Mouse (Mus musculus) forebrain, embryonic 11.5 days (tissue): ENCODE measurements around the gene Calml3. TPM values are rescaled to one million over a fixed set of nuclear protein-coding genes. Genes with fewer than 3 reads are reported as not detected.
"Not testable (repeated sequence)": the region's sequence is repeated elsewhere in the genome, so short reads cannot be mapped to it uniquely, and the experiment has no call there.

Source experiments
- ATAC-seq: fragments of 200-750 bp; cut with Nextera tagmentation; replicated peaks from 2 replicates; pipeline ENCODE4 v1.8.0; 2017; ENCODE audit warnings: moderate TSS enrichment; ENCODE audit not compliant: low FRiP score
- DNase-seq: peaks from one replicate; pipeline ENCODE4 v3.0.0-alpha.2; 2017; ENCODE audit warnings: low spot score
- H3K27ac ChIP-seq: fragments of 300-500 bp; sonication (generic); 2 replicates; pipeline ENCODE4 v1.5.1; 2014; ENCODE audit warnings: low read depth, low read length
- H3K27me3 ChIP-seq: fragments of 300-500 bp; sonication (generic); 2 replicates; pipeline ENCODE4 v1.6.1; 2014; ENCODE audit warnings: mild to moderate bottlenecking, low read length, mixed read lengths; ENCODE audit not compliant: control insufficient read depth, insufficient read depth
- H3K36me3 ChIP-seq: fragments of 300-500 bp; sonication (generic); 2 replicates; pipeline ENCODE4 v1.6.1; 2014; ENCODE audit warnings: mild to moderate bottlenecking, low read length, moderate library complexity, mixed read lengths; ENCODE audit not compliant: control insufficient read depth, insufficient read depth
- H3K4me1 ChIP-seq: fragments of 300-500 bp; sonication (generic); replicated peaks from 2 replicates; pipeline ENCODE4 v1.6.1; 2014; ENCODE audit warnings: low read length, mixed read lengths; ENCODE audit not compliant: control insufficient read depth, insufficient read depth
- H3K4me2 ChIP-seq: fragments of 300-500 bp; sonication (generic); 2 replicates; pipeline ENCODE4 v1.6.1; 2014; ENCODE audit warnings: low read depth, mild to moderate bottlenecking, low read length, moderate library complexity, mixed read lengths; ENCODE audit not compliant: severe bottlenecking
- H3K4me3 ChIP-seq: fragments of 300-500 bp; sonication (generic); 2 replicates; pipeline ENCODE4 v1.5.1; 2014; ENCODE audit warnings: low read depth, low read length
- H3K9ac ChIP-seq: fragments of 300-500 bp; sonication (generic); 2 replicates; pipeline ENCODE4 v1.6.1; 2014; ENCODE audit warnings: low read length
- H3K9me3 ChIP-seq: fragments of 300-500 bp; sonication (generic); 2 replicates; pipeline ENCODE4 v1.6.1; 2016; ENCODE audit warnings: low read length, mixed read lengths; ENCODE audit not compliant: control insufficient read depth
- WGBS: fragments of 180-500 bp; shearing (Covaris S2); extraction: QIAGEN DNeasy Blood & Tissue Kit; methylation state at CpG from one replicate; pipeline ENCODE4 v1.1.7; 2014; 5-methylcytosine and 5-hydroxymethylcytosine counted together
- polyA plus RNA-seq: library from polyadenylated mRNA; unstranded; fragments of >200 nt; fragmentation: Nextera tagmentation; extraction: Ambion mirVana; gene quantifications from 2 replicates; pipeline ENCODE4 v1.2.1, GENCODE M21; 2014

Calml3 gene
- not detected in 2 replicates for polyA plus RNA-seq

- H3K4me3 ChIP-seq, result no peak within 1 kb of the TSS
- H3K27me3 ChIP-seq, result no peaks in the 10 kb centered on the region
- no peak within 1 kb of the TSS for H3K27ac ChIP-seq
- no peaks in the 10 kb centered on the region for H3K36me3 ChIP-seq
- 86% methylated on average over 13 of the region's 13 CpGs for WGBS
- H3K4me2 ChIP-seq, result no peak within 1 kb of the TSS
- ATAC-seq (no peak), DNase-seq (no peak)
- no peaks in the 10 kb centered on the region for H3K4me1 ChIP-seq
- H3K9me3 ChIP-seq, result no peaks in the 10 kb centered on the region
- no peak within 1 kb of the TSS for H3K9ac ChIP-seq
Measured at GRCm38 (mm10) chr13:3804186-3804585, at the start of gene Calml3. Gene Calml3 (minus strand): TSS chr13:3804316.

GRCm38 (mm10) chr13:3850330-3850729 is 46.2 kb upstream of the Calml3 start:
- WGBS, result 85% methylated on average over 1 of the region's 1 CpGs
- no peak overlapping the region for H3K4me3 ChIP-seq
- no peak for ATAC-seq
- H3K4me1 ChIP-seq, result no peaks in the 10 kb centered on the region
- no peak for DNase-seq
- no peaks in the 10 kb centered on the region for H3K27me3 ChIP-seq
- H3K9me3 ChIP-seq, result no peaks in the 10 kb centered on the region
- no peak overlapping the region for H3K9ac ChIP-seq
- no peaks in the 10 kb centered on the region for H3K36me3 ChIP-seq
- no peak overlapping the region for H3K27ac ChIP-seq
- no peak overlapping the region for H3K4me2 ChIP-seq

- not testable (repeated sequence) for H3K9me3 ChIP-seq, H3K36me3 ChIP-seq, DNase-seq, H3K4me2 ChIP-seq, H3K4me1 ChIP-seq, H3K27ac ChIP-seq, H3K27me3 ChIP-seq, H3K4me3 ChIP-seq, ATAC-seq, H3K9ac ChIP-seq
Measured at GRCm38 (mm10) chr13:3840662-3841061, 36.5 kb upstream of the Calml3 start.

- H3K9me3 ChIP-seq, H3K27me3 ChIP-seq, ATAC-seq, H3K4me1 ChIP-seq, H3K4me3 ChIP-seq, H3K4me2 ChIP-seq, H3K9ac ChIP-seq, DNase-seq, H3K36me3 ChIP-seq, H3K27ac ChIP-seq: not testable (repeated sequence)
Measured at GRCm38 (mm10) chr13:3837312-3837807, 33.2 kb upstream of the Calml3 start, which contains the start of gene Calm4. Gene Calm4 (plus strand): TSS chr13:3837757.

GRCm38 (mm10) chr13:3833644-3834043 is 29.5 kb upstream of the Calml3 start:
- H3K27ac ChIP-seq, ATAC-seq, H3K4me2 ChIP-seq, H3K9me3 ChIP-seq, H3K4me1 ChIP-seq, DNase-seq, H3K36me3 ChIP-seq, H3K4me3 ChIP-seq, H3K9ac ChIP-seq, H3K27me3 ChIP-seq: not testable (repeated sequence)

GRCm38 (mm10) chr13:3832450-3832849 is 28.3 kb upstream of the Calml3 start:
- 75% methylated on average over 2 of the region's 2 CpGs for WGBS
- no peaks in the 10 kb centered on the region for H3K4me1 ChIP-seq
- no peak for DNase-seq
- no peaks in the 10 kb centered on the region for H3K27me3 ChIP-seq
- H3K9me3 ChIP-seq, result no peaks in the 10 kb centered on the region
- H3K4me3 ChIP-seq, result no peak overlapping the region
- H3K4me2 ChIP-seq, result no peak overlapping the region
- ATAC-seq, result no peak
- no peak overlapping the region for H3K27ac ChIP-seq
- no peaks in the 10 kb centered on the region for H3K36me3 ChIP-seq
- H3K9ac ChIP-seq, result no peak overlapping the region

GRCm38 (mm10) chr13:3831994-3832393 is 27.9 kb upstream of the Calml3 start:
- 64% methylated on average over 1 of the region's 1 CpGs for WGBS
- H3K36me3 ChIP-seq, result no peaks in the 10 kb centered on the region
- H3K4me3 ChIP-seq, result no peak overlapping the region
- H3K4me1 ChIP-seq, result no peaks in the 10 kb centered on the region
- no peaks in the 10 kb centered on the region for H3K9me3 ChIP-seq
- no peak overlapping the region for H3K27ac ChIP-seq
- no peak overlapping the region for H3K9ac ChIP-seq
- H3K27me3 ChIP-seq, result no peaks in the 10 kb centered on the region
- ATAC-seq (no peak), DNase-seq (no peak)
- H3K4me2 ChIP-seq, result no peak overlapping the region

- no peak for ATAC-seq
- WGBS, result 86% methylated on average over 5 of the region's 5 CpGs
Measured at GRCm38 (mm10) chr13:3831546-3831945, 27.4 kb upstream of the Calml3 start.

GRCm38 (mm10) chr13:3825726-3826125 is 21.6 kb upstream of the Calml3 start:
- no peak overlapping the region for H3K4me3 ChIP-seq
- no peaks in the 10 kb centered on the region for H3K4me1 ChIP-seq
- no peak for ATAC-seq
- H3K27me3 ChIP-seq, result no peaks in the 10 kb centered on the region
- H3K9ac ChIP-seq, result no peak overlapping the region
- H3K27ac ChIP-seq, result no peak overlapping the region
- no peak for DNase-seq
- no peak overlapping the region for H3K4me2 ChIP-seq
- no peaks in the 10 kb centered on the region for H3K36me3 ChIP-seq
- H3K9me3 ChIP-seq, result no peaks in the 10 kb centered on the region

More at GRCm38 (mm10) chr13:3831546-3831945, 27.4 kb upstream of the Calml3 start:
- no peak for DNase-seq
- Histone ChIP-seq H3K27me3 (no peaks in the 10 kb centered on the region), H3K4me1 (no peaks in the 10 kb centered on the region), H3K9me3 (no peaks in the 10 kb centered on the region), H3K4me3 (no peak overlapping the region), H3K27ac (no peak overlapping the region), H3K4me2 (no peak overlapping the region), H3K9ac (no peak overlapping the region), H3K36me3 (no peaks in the 10 kb centered on the region)
